Mouse (Mus musculus) liver, embryonic 16.5 days (tissue): ENCODE data around the gene Crtac1. TPM values are rescaled to one million over a fixed set of nuclear protein-coding genes. Genes with fewer than 3 reads are reported as not detected.
A peak's percentile ranks its signal among the peaks of the same experiment; 100 is the strongest.

Experiments used
- ATAC-seq: fragments of 200-750 bp; cut with Nextera tagmentation; 2 replicates; pipeline ENCODE4 v1.8.0; 2017; ENCODE audit warnings: low read depth, mild to moderate bottlenecking, moderate number of reproducible peaks, moderate library complexity
- H3K27ac ChIP-seq: fragments of 300-500 bp; sonication (generic); 2 replicates; pipeline ENCODE4 v1.5.1; 2014; ENCODE audit warnings: mild to moderate bottlenecking, low read length
- H3K27me3 ChIP-seq: fragments of 300-500 bp; sonication (generic); 2 replicates; pipeline ENCODE4 v1.6.1; 2014; ENCODE audit warnings: low read depth, low read length, mixed read lengths; ENCODE audit not compliant: control insufficient read depth, insufficient read depth
- H3K36me3 ChIP-seq: fragments of 300-500 bp; sonication (generic); 2 replicates; pipeline ENCODE4 v1.6.1; 2014; ENCODE audit warnings: mild to moderate bottlenecking; ENCODE audit not compliant: control insufficient read depth, insufficient read depth
- H3K4me1 ChIP-seq: fragments of 300-500 bp; sonication (generic); 2 replicates; pipeline ENCODE4 v1.6.1; 2014; ENCODE audit warnings: low read depth, low read length, mixed read lengths; ENCODE audit not compliant: control insufficient read depth
- H3K4me2 ChIP-seq: fragments of 300-500 bp; sonication (generic); 2 replicates; pipeline ENCODE4 v1.6.1; 2014; ENCODE audit warnings: low read depth, low read length, mixed read lengths
- H3K4me3 ChIP-seq: fragments of 300-500 bp; sonication (generic); 2 replicates; pipeline ENCODE4 v1.5.1; 2014; ENCODE audit warnings: low read depth, mild to moderate bottlenecking, low read length
- H3K9ac ChIP-seq: fragments of 300-500 bp; sonication (generic); 2 replicates; pipeline ENCODE4 v1.6.1; 2014; ENCODE audit warnings: low read depth, low read length
- H3K9me3 ChIP-seq: fragments of 300-500 bp; sonication (generic); replicated peaks from 2 replicates; pipeline ENCODE4 v1.6.1; 2016; ENCODE audit warnings: low read length; ENCODE audit not compliant: control insufficient read depth
- WGBS: fragments of 180-500 bp; shearing (Covaris S2); extraction: QIAGEN DNeasy Blood & Tissue Kit; methylation state at CpG from one replicate; pipeline ENCODE4 v1.1.7; 2014; ENCODE audit not compliant: insufficient replicate concordance; 5-methylcytosine and 5-hydroxymethylcytosine counted together
- polyA plus RNA-seq: library from polyadenylated mRNA; unstranded; fragments of >200 nt; fragmentation: Nextera tagmentation; extraction: Ambion mirVana; gene quantifications from 2 replicates; pipeline ENCODE4 v1.2.1, GENCODE M21; 2015

The Crtac1 gene
- polyA plus RNA-seq, result 0.08 TPM in 1 of 2 replicates, not detected in the other

DNA sequence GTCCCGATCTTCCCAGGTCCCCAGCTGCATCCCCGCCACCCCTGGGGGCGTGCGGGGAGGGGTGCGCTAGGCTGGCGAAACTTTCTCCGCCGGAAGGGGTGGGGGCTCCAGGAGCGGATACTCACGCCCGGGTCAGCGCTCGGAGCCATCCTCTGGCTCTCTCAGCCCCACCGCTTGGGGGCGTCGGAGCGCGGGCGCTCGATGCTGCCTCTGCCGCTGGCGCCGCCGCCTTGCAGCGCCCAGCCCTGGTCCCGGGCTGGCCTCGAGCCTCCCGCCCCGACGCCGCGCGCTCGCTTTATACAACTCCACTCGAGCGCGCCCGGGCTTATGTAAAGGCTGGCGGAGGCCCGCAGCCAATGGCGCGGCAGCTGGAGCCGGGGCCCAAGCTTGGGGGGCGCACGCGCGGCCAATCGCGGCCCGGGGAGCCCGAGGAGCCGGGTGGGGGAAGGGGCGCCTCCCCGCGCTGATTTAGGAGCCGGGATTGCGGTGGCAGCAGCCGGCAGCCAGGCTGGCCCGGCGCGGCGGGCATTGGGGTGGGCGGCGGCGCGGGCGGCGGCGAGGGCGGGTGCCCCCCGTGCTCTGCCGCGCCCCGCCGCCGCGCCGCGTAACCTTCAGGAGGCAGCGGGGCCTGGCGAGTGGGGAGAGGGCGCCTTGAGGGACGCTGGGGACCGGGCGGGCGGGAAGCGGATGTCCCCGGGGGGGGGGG is at the start of gene Crtac1:
Gene Crtac1, minus strand, starts transcription at position 299 of the 706 bp plus-strand sequence.
- peaks cover 59% of the 10 kb centered on the region for H3K27me3 ChIP-seq
- ATAC-seq, result no peak

DNA sequence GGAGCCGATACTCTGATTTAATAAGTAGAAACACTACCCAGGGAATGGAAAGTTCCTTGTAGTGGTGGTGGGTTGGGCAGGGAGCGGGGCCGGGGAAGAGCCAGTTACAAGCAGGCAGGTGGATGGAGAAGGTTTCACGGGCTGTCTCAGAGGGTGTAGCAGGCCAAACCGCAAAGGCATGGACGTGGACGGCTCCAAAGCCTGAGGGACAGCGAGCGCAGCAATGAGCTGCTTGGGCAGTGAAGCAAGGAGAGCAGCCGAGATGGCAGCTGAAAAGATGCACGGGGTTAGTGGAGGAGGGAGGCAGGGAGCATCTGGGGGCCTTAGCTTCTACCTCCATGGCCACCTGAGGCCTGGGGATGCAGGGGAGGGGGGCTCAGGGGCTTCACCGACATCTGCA is 46.7 kb upstream of the Crtac1 start:
- 51% methylated on average over 12 of the region's 12 CpGs for WGBS
- Histone ChIP-seq H3K4me3 (no peak overlapping the region), H3K4me1 (no peaks in the 10 kb centered on the region), H3K27me3 (no peaks in the 10 kb centered on the region), H3K4me2 (no peak overlapping the region), H3K9me3 (no peaks in the 10 kb centered on the region), H3K9ac (no peak overlapping the region), H3K36me3 (no peaks in the 10 kb centered on the region), H3K27ac (no peak overlapping the region)
- ATAC-seq, result no peak

More for the DNA sequence above, at the start of gene Crtac1:
- no peaks in the 10 kb centered on the region; the same call in 1 of the 2 replicates for H3K4me1 ChIP-seq
- H3K4me3 ChIP-seq, result peak within 1 kb of the TSS; percentile 39
- no peak within 1 kb of the TSS for H3K27ac ChIP-seq
- no peaks in the 10 kb centered on the region for H3K36me3 ChIP-seq
- no peaks in the 10 kb centered on the region for H3K9me3 ChIP-seq
- peak within 1 kb of the TSS; percentile 52 for H3K4me2 ChIP-seq
- WGBS, result 1% methylated on average over 67 of the region's 88 CpGs
- H3K9ac ChIP-seq, result no peak within 1 kb of the TSS

DNA sequence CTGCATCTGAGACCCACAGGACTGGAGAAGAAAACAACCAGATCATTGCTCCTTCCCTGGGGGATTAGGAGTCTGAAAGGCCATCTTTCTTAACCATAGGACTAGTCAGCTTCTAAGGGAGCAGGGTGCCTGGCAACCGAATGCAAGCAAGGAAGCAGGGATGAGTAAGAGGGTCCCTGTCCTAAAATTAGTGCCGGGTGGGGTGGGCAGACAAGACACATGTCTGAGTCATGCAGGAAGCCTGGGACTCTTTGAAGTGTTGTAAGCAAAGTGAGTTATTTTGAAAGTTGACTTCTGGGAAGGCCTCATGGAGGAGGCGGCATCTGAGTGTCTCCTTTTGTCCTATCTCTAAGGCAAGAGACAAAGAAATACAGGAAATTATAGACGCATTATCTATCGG is 46.2 kb upstream of the Crtac1 start:
- Histone ChIP-seq H3K4me1 (no peaks in the 10 kb centered on the region), H3K9ac (no peak overlapping the region), H3K27ac (no peak overlapping the region), H3K9me3 (no peaks in the 10 kb centered on the region), H3K4me3 (no peak overlapping the region), H3K36me3 (no peaks in the 10 kb centered on the region), H3K27me3 (no peaks in the 10 kb centered on the region), H3K4me2 (no peak overlapping the region)
- no peak for ATAC-seq
- WGBS, result 49% methylated on average over 5 of the region's 5 CpGs

DNA sequence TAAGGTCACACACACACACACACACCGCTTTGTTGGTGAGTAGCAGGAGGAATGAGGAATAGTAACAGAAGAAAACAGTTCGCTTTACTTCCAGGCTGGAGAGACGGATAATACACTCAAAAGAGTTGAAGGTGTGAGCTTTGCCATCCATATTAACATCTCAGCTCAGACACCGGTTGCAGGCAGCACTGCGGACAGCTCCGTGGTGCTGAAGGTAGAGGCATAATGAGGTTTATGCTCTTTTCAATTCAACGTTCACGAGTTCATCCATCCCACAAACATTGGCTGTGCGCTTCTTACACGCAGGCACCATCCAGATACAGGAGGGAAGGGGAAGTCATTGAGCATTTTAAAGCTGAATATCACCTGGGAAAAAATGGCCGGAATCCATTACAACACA is 41.2 kb upstream of the Crtac1 start:
- Histone ChIP-seq H3K4me2 (no peak overlapping the region), H3K27me3 (no peaks in the 10 kb centered on the region), H3K27ac (no peak overlapping the region), H3K36me3 (no peaks in the 10 kb centered on the region), H3K9ac (no peak overlapping the region), H3K9me3 (no peaks in the 10 kb centered on the region), H3K4me3 (no peak overlapping the region), H3K4me1 (no peaks in the 10 kb centered on the region)
- no peak for ATAC-seq
- WGBS, result 21% methylated on average over 11 of the region's 11 CpGs

DNA sequence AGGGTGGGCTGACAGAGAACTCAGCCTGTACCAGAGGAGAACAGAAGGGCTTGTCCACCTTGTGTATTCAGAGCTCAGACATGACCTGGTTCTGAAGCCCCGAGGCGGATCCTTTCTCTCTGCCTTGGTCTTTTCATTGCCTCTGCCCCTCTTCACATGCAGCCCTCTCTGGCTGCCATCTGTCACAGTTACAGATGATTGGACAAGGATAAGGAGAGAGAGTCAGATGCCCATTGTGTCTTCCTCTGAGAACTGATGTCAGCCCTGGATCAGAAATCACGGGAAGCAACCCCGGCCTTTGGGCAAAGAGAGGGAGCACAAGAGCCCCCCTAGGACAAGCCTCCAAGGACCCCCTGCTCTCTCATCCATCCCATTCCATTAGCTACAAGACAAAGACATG is 40.0 kb upstream of the Crtac1 start:
- no peak for ATAC-seq
- Histone ChIP-seq H3K36me3 (no peaks in the 10 kb centered on the region), H3K9ac (no peak overlapping the region), H3K4me3 (no peak overlapping the region), H3K27ac (no peak overlapping the region), H3K9me3 (no peaks in the 10 kb centered on the region), H3K4me1 (no peaks in the 10 kb centered on the region), H3K4me2 (no peak overlapping the region), H3K27me3 (no peaks in the 10 kb centered on the region)
- WGBS, result 81% methylated on average over 4 of the region's 4 CpGs

DNA sequence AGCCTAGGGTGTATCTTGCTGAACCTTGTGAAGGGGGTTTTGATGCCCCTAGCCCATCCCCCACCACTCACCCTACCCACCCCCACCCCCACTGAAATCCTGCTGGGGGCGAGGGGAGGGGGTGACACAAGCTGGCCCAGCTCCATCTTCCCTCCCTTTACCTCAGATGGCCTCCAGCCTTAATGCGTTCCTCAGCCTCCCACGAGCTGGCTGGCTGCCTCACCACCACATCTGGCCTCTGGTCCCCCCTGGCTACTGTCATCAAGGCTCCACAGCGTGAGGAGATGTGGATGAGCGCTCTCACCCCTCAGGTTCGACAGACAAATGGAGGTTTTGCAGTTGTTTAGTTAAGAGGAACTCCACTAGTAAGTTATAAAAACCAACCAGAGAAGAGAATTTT is 30.3 kb upstream of the Crtac1 start:
- H3K27ac ChIP-seq, result no peak overlapping the region
- H3K9me3 ChIP-seq, result no peaks in the 10 kb centered on the region
- WGBS, result 35% methylated on average over 6 of the region's 6 CpGs
- H3K36me3 ChIP-seq, result no peaks in the 10 kb centered on the region
- H3K27me3 ChIP-seq, result no peaks in the 10 kb centered on the region
- no peak overlapping the region for H3K4me2 ChIP-seq
- no peak overlapping the region for H3K4me3 ChIP-seq
- no peak for ATAC-seq
- H3K4me1 ChIP-seq, result no peaks in the 10 kb centered on the region
- no peak overlapping the region for H3K9ac ChIP-seq

DNA sequence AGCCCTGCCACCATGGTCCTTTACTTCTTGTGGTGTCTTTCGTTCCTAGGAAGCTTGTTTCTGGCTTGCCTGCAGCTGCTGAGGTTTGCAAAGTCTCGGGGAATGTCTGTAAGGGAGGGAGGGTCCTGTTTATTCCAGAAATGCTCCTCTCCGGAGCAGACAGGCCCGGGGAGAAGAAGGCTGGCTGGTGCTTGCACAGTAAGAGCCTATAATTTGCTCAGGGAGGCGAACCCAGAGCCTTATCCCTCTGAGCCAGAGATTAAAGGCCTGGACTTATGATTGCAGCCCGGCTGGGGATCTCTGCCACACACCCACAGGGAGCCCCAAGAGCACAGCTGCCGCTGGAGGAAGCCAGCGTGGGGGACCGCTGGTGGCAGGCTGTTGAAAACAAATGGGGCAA is 29.8 kb upstream of the Crtac1 start:
- H3K36me3 ChIP-seq, result no peaks in the 10 kb centered on the region
- no peaks in the 10 kb centered on the region for H3K4me1 ChIP-seq
- H3K27me3 ChIP-seq, result no peaks in the 10 kb centered on the region
- H3K9ac ChIP-seq, result no peak overlapping the region
- H3K4me3 ChIP-seq, result no peak overlapping the region
- 29% methylated on average over 9 of the region's 9 CpGs for WGBS
- H3K4me2 ChIP-seq, result no peak overlapping the region
- ATAC-seq, result no peak
- H3K27ac ChIP-seq, result no peak overlapping the region
- H3K9me3 ChIP-seq, result no peaks in the 10 kb centered on the region

DNA sequence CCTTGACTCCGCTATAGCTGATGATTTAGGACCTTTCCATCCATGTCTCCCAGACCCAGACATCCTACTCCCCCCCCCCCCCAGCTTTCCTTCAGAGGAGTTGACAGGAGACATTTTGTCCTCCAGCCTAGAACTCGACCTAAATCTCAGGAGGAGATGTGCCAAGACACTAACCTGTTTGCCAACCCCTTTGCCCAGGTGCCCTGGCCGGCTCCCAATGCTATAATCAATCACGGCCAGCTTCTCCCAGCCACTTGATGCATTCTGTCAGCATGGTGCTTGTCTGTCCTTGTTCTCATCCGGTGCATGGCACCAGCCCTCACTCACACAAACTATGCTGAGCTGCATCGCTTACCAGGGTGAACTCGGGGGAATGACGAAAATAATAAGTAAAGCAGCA is 27.9 kb upstream of the Crtac1 start:
- ATAC-seq, result no peak
- Histone ChIP-seq H3K27me3 (no peaks in the 10 kb centered on the region), H3K4me2 (no peak overlapping the region), H3K27ac (no peak overlapping the region), H3K4me1 (no peaks in the 10 kb centered on the region), H3K9ac (no peak overlapping the region), H3K36me3 (no peaks in the 10 kb centered on the region), H3K9me3 (no peaks in the 10 kb centered on the region), H3K4me3 (no peak overlapping the region)
- 71% methylated on average over 8 of the region's 8 CpGs for WGBS

DNA sequence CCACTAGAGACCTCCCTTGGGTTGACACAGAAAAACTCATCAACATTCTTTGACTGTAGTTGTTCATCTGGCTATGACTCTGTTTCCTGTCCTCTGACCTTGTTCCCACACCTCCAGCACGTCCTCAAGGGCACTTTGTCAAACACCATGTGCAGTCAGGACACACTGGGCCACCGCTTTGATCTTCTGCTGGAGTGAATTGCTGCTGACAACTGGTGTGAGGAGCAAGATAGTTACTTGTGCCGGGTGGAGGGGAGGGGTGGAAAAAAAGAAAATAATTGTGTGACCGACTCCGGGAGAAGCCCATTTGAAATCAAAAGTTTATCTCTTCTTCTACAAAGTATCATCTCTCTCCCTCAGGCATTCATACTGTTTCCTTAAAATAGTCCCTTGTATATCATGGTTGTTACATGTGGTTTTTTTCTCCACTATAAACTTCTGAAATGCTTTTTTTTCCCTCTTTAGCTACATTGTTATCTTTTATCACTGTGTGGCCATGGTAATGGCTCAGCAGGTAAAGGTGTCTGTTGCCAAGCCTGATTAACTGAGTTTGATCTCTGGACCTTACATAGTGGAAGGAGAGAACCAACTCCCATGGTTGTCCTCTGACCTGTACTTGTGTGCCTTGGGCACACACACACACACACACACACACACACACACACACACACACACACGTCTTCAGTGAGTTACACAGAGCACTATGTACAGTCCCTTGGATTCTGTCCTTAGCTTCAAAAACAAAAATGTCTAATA is 23.1 kb upstream of the Crtac1 start:
- H3K4me3 ChIP-seq, result no peak overlapping the region
- no peaks in the 10 kb centered on the region for H3K27me3 ChIP-seq
- H3K9ac ChIP-seq, result no peak overlapping the region
- WGBS, result 47% methylated on average over 6 of the region's 6 CpGs
- H3K4me1 ChIP-seq, result no peaks in the 10 kb centered on the region
- no peak overlapping the region for H3K27ac ChIP-seq
- no peaks in the 10 kb centered on the region for H3K36me3 ChIP-seq
- no peak for ATAC-seq
- no peak overlapping the region for H3K4me2 ChIP-seq
- H3K9me3 ChIP-seq, result no peaks in the 10 kb centered on the region
